Mouse (Mus musculus) forebrain, embryonic 14.5 days (tissue): ENCODE measurements around the gene Pnkp. TPM values are rescaled to one million over a fixed set of nuclear protein-coding genes. Genes with fewer than 3 reads are reported as not detected.
"Not testable (repeated sequence)": the region's sequence is repeated elsewhere in the genome, so short reads cannot be mapped to it uniquely, and the experiment has no call there.

ENCODE experiments used
- ATAC-seq: fragments of 200-750 bp; cut with Nextera tagmentation; 2 replicates; pipeline ENCODE4 v1.8.0; 2017; ENCODE audit warnings: mild to moderate bottlenecking, moderate library complexity
- DNase-seq: peaks from one replicate; pipeline ENCODE4 v3.0.0-alpha.2; 2015; ENCODE audit warnings: low spot score
- H3K27ac ChIP-seq: fragments of 300-500 bp; sonication (generic); 2 replicates; pipeline ENCODE4 v1.5.1; 2014; ENCODE audit warnings: low read depth, mild to moderate bottlenecking, control low read depth, low read length, moderate library complexity
- H3K27me3 ChIP-seq: fragments of 300-500 bp; sonication (generic); replicated peaks from 2 replicates; pipeline ENCODE4 v1.6.1; 2014; ENCODE audit warnings: low read length, control low read depth, mixed read lengths; ENCODE audit not compliant: control insufficient read depth, insufficient read depth
- H3K36me3 ChIP-seq: fragments of 300-500 bp; sonication (generic); 2 replicates; pipeline ENCODE4 v1.6.1; 2014; ENCODE audit warnings: low read length, control low read depth; ENCODE audit not compliant: control insufficient read depth, insufficient read depth
- H3K4me1 ChIP-seq: fragments of 300-500 bp; sonication (generic); 2 replicates; pipeline ENCODE4 v1.6.1; 2014; ENCODE audit warnings: antibody characterized with exemption, low read length, control low read depth; ENCODE audit not compliant: control insufficient read depth, insufficient read depth
- H3K4me2 ChIP-seq: fragments of 300-500 bp; sonication (generic); 2 replicates; pipeline ENCODE4 v1.6.1; 2014; ENCODE audit warnings: mild to moderate bottlenecking, control low read depth, low read length
- H3K4me3 ChIP-seq: fragments of 300-500 bp; sonication (generic); 2 replicates; pipeline ENCODE4 v1.5.1; 2014; ENCODE audit warnings: low read depth, low read length, control low read depth
- H3K9ac ChIP-seq: fragments of 300-500 bp; sonication (generic); 2 replicates; pipeline ENCODE4 v1.6.1; 2014; ENCODE audit warnings: mild to moderate bottlenecking, low read length, control low read depth, moderate library complexity
- H3K9me3 ChIP-seq: fragments of 300-500 bp; sonication (generic); replicated peaks from 2 replicates; pipeline ENCODE4 v1.6.1; 2016; ENCODE audit warnings: low read length, control low read depth, mixed read lengths; ENCODE audit not compliant: control insufficient read depth
- WGBS: fragments of 180-500 bp; shearing (Covaris S2); extraction: QIAGEN DNeasy Blood & Tissue Kit; methylation state at CpG from one replicate; pipeline ENCODE4 v1.1.7; 2014; 5-methylcytosine and 5-hydroxymethylcytosine counted together
- polyA plus RNA-seq: library from polyadenylated mRNA; unstranded; fragments of >200 nt; fragmentation: Nextera tagmentation; extraction: Ambion mirVana; gene quantifications from 2 replicates; pipeline ENCODE4 v1.2.1, GENCODE M21; 2014

Pnkp gene
- polyA plus RNA-seq, 1 experiment from 2014 or later: 31.7 TPM

DNA sequence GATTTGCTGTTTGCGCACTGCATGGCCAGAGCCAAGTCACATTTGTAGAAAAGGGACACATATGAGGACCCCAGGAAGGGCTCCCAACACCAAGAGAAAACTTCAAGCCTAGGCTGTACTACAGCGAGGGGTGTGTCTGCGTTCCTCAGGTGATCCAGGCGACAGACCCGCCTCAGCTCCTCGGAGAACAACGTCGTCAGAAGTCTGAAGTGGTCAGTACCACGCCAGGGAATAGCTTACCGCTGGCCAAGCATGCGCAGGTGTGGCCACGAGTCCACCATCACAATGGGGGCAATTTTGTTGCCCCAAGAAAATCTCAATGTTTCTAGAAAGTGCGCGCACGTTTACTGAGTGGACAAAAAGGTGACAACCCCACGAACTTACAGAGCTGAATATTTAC, 11.5 kb downstream of the Pnkp start:
- Histone ChIP-seq H3K27me3 (no peaks in the 10 kb centered on the region), H3K9me3 (no peaks in the 10 kb centered on the region), H3K36me3 (peaks cover 37% of the 10 kb centered on the region), H3K4me2 (peak overlapping the region; percentile 98), H3K4me1 (peaks cover 33% of the 10 kb centered on the region), H3K27ac (peak overlapping the region; percentile 100; the same call in 1 of the 2 replicates), H3K4me3 (peak overlapping the region; percentile 98), H3K9ac (peak overlapping the region; percentile 100)
- no peak for DNase-seq
- no peak for ATAC-seq
- WGBS: 4% methylated on average over 16 of the region's 16 CpGs

DNA sequence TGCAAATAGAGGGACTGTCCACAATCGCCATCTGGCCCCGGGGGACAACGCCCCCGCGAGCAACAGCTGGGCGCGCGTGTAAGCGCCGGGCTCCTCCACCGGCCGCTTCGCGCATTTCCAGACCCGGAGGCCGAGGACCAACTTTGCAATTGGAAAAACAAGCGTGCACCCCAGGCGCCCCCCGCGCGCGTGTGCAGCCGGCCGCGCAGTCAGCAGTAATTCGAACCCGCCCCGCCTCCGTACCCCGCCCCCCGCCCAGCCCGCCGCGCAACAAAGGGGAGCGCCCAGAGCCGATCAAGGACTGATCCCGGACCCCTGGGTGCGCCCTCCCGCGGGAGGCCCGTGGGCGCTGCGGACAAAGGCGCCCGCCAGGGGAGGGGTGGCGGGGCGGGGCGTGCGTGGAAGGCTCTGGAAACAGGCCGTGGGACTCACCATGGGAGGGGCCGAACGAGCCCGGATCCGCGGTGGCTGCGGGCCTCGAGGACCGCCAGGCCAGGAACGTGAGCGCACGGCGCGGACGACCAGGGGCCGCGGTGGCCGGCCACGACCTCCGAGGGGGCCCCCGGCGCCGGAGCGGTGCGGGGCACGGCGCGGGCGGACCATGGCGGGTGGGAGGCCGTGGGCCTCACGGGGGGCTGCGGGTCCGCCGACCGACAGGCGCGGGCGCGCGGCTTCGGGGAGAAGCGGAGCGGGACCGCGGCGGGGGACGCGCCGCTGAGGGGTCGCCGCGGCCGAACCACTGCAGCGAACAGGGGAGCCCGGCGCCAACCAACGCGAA, 12.2 kb downstream of the Pnkp start:
- peak overlapping the region; percentile 98 for H3K4me2 ChIP-seq

DNA sequence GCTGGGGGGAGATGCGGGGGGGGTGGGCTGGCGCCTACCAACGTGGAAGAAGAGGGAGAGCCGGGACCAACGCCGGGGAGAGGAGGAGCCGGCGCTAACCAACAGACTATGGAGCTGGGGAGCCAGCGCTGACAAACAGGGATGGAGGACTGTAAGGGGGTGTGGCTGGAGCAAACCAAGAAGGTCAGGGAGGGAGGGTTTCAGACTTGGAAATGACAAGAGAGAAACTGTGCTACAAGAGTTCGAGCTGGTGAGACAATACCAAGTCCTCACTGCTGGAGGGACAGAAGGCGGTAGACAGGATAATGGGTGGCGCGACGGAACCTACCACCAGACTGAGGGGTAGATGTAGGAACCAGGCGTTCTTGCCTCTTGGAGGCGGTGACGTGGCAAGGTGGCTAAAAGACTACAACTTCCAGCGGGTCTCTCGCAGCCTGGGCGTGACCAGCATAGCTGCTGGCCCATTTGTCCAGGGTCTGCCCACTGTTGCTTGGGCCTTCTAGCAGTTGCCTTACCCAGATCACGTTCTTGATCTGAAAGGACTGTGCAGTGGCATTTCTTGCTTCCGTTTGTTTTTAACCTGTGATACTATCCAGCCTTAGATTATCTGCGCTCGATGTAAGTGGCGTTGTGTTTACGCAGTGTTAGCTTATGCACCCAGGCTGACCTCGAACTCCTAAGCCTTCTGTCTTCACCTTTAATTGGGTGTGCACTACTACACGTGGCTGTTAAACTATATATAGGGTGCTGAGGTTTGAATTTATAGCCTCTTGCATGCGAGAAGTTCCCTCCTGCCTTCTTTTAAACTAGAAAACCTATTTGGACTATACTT, 13.0 kb downstream of the Pnkp start, which contains the start of gene Ptov1:
TSS of gene Ptov1 (minus strand) at position 92 of the 832 bp plus-strand sequence.
- Histone ChIP-seq H3K4me1 (peaks cover 33% of the 10 kb centered on the region), H3K36me3 (peaks cover 22% of the 10 kb centered on the region), H3K27ac (peak within 1 kb of the TSS; percentile 100), H3K4me3 (peak within 1 kb of the TSS; percentile 98), H3K4me2 (peak within 1 kb of the TSS; percentile 98), H3K9me3 (no peaks in the 10 kb centered on the region), H3K27me3 (no peaks in the 10 kb centered on the region), H3K9ac (peak within 1 kb of the TSS; percentile 100)
- DNase-seq (peak; percentile 99), ATAC-seq (peak; percentile 94)
- WGBS: 10% methylated on average over 29 of the region's 29 CpGs

More for the DNA sequence above, 12.2 kb downstream of the Pnkp start:
- WGBS: under 1% methylated on average over 72 of the region's 108 CpGs
- ATAC-seq (peak; percentile 47), DNase-seq (peak; percentile 67)
- H3K27me3 ChIP-seq: no peaks in the 10 kb centered on the region
- H3K27ac ChIP-seq: peak overlapping the region; percentile 100
- H3K4me1 ChIP-seq: peaks cover 33% of the 10 kb centered on the region
- H3K9me3 ChIP-seq: no peaks in the 10 kb centered on the region
- H3K36me3 ChIP-seq: peaks cover 30% of the 10 kb centered on the region
- H3K9ac ChIP-seq: peak overlapping the region; percentile 100
- H3K4me3 ChIP-seq: peak overlapping the region; percentile 98

DNA sequence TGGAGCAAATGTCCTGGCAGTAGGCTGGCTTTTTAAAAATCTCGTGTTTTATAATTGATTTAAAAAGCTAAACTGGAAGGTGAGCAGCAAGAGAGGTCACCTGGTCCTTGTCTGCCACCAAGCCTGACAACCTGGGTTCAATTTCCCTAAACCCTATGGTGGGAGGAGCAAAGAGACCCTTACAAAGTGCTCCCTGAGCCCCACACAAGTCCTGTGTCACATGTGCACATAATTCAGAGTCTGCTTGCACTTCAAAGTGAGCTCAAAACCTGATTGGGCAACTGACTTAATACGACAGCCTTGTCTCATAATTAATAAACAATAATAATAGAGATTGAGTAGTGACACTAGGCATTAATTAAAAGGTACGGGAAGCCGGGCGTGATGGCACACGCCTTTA, 13.7 kb downstream of the Pnkp start:
- peak overlapping the region; percentile 100; the same call in 1 of the 2 replicates for H3K9ac ChIP-seq

DNA sequence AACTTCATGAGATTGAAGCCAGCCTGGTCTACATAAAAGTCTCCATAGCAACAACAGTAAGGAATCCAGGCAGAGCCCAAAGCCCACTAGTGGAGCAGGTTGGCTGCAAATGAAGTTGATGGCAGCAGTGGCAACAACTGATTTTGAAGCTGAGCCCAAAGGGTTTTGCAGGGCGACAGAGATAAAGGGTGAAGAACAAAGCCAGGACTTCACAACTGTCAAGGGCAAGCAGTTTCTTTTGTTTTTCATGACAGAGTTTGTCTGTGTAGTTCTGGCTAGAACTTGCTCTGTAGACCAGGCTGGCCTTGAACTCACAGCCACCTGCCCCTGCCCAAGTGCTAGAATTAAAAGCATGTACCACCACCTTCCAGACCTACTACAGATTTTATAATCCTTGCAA, 14.2 kb downstream of the Pnkp start:
- no peak for ATAC-seq
- H3K4me3 ChIP-seq: no peak overlapping the region
- peaks cover 18% of the 10 kb centered on the region for H3K36me3 ChIP-seq
- DNase-seq: no peak
- no peak overlapping the region for H3K9ac ChIP-seq
- H3K4me1 ChIP-seq: peaks cover 27% of the 10 kb centered on the region
- 38% methylated on average over 1 of the region's 1 CpGs for WGBS
- H3K27me3 ChIP-seq: no peaks in the 10 kb centered on the region
- H3K27ac ChIP-seq: no peak overlapping the region
- no peak overlapping the region for H3K4me2 ChIP-seq
- no peaks in the 10 kb centered on the region for H3K9me3 ChIP-seq

More for the DNA sequence above, 13.7 kb downstream of the Pnkp start:
- Histone ChIP-seq H3K4me3 (peak overlapping the region; percentile 98; the same call in 1 of the 2 replicates), H3K9me3 (no peaks in the 10 kb centered on the region), H3K36me3 (peaks cover 18% of the 10 kb centered on the region), H3K4me1 (peaks cover 32% of the 10 kb centered on the region), H3K27me3 (no peaks in the 10 kb centered on the region), H3K4me2 (peak overlapping the region; percentile 98), H3K27ac (peak overlapping the region; percentile 100; the same call in 1 of the 2 replicates)
- ATAC-seq (no peak), DNase-seq (no peak)
- WGBS: 71% methylated on average over 6 of the region's 6 CpGs

DNA sequence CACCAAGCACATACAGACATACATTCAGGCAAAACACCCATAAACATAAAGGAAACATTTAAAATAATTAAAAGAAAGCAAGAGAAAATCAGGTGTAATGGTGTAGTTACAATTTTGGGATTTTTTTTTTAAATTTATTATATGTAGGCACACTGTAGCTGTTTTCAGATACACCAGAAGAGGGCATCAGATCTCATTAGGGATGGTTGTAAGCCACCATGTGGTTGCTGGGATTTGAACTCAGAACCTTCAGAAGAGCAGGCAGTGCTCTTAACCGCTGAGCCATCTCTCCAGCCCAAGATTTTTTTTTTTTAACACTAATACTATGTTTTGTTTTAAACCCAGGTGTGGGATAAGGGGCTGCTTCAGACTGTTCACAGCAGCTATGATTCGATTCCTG, 14.8 kb downstream of the Pnkp start:
- not testable (repeated sequence) for ATAC-seq, DNase-seq, H3K4me2 ChIP-seq, H3K9ac ChIP-seq, H3K27me3 ChIP-seq, H3K9me3 ChIP-seq, H3K4me3 ChIP-seq, H3K27ac ChIP-seq
- Histone ChIP-seq H3K4me1 (peaks cover 21% of the 10 kb centered on the region), H3K36me3 (peaks cover 18% of the 10 kb centered on the region)
- WGBS: 95% methylated on average over 2 of the region's 2 CpGs

DNA sequence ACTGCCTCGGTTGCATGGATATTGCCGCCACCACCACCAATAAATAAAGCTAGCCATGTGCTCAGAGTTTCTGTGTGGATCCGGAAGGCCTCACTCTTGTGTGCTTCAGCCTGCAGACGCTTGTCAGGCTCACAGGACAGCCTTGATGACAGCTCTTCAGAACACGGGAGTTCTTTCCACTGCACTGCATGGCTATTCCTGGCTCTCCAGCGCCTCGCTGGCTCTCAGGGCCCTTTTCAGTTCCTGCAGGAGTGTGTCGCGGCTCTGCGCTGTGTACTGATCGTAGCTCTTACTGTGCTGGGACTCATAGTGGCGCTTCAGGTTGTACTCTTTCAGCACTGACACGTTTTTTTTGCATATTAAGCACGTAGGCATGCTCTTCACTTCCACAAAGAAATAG, 20.9 kb downstream of the Pnkp start:
- Histone ChIP-seq H3K9ac (no peak overlapping the region), H3K4me3 (no peak overlapping the region), H3K36me3 (peaks cover 75% of the 10 kb centered on the region), H3K27ac (no peak overlapping the region), H3K4me1 (no peaks in the 10 kb centered on the region), H3K27me3 (no peaks in the 10 kb centered on the region), H3K4me2 (no peak overlapping the region), H3K9me3 (no peaks in the 10 kb centered on the region)
- 88% methylated on average over 14 of the region's 14 CpGs for WGBS
- ATAC-seq (no peak), DNase-seq (no peak)

DNA sequence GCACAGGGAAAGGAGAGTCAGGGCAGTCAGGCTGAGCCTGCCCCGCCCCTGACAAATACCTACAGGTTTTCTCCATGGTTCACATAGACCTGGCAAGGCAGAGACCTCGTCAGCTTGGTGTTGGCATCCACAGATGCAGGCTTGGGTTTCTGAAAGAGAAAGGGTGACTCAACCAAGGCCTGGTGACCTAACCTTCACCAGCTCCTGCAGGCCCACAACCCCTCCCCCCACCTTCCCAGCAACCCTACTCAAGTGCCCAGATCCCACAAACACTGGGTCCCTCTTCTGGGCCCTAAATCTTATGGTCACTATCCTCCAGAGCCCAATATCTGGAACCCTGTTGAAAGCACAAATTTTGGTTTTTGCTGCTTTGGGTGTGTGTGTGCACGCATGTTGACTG, 26.1 kb downstream of the Pnkp start:
- Histone ChIP-seq H3K9ac (no peak overlapping the region), H3K4me3 (no peak overlapping the region), H3K9me3 (no peaks in the 10 kb centered on the region), H3K27me3 (no peaks in the 10 kb centered on the region), H3K4me1 (no peaks in the 10 kb centered on the region), H3K36me3 (peaks cover 94% of the 10 kb centered on the region), H3K4me2 (no peak overlapping the region), H3K27ac (no peak overlapping the region)
- no peak for ATAC-seq
- 100% methylated on average over 3 of the region's 3 CpGs for WGBS
- DNase-seq: no peak
